Mouse (Mus musculus) neural tube, embryonic 14.5 days (tissue): ENCODE results near the gene Trmt112. TPM values are rescaled to one million over a fixed set of nuclear protein-coding genes. Genes with fewer than 3 reads are reported as not detected.
A peak's percentile ranks its signal among the peaks of the same experiment; 100 is the strongest.

Experiments
- ATAC-seq: fragments of 200-750 bp; cut with Nextera tagmentation; 2 replicates; pipeline ENCODE4 v1.8.0; 2017; ENCODE audit warnings: low read depth, mild to moderate bottlenecking, moderate TSS enrichment, moderate library complexity
- H3K27ac ChIP-seq: fragments of 300-500 bp; sonication (generic); 2 replicates; pipeline ENCODE4 v1.5.1; 2014; ENCODE audit warnings: low read depth, mild to moderate bottlenecking, control low read depth, low read length, moderate library complexity, mixed read lengths
- H3K27me3 ChIP-seq: fragments of 300-500 bp; sonication (generic); 2 replicates; pipeline ENCODE4 v1.6.1; 2014; ENCODE audit warnings: low read length; ENCODE audit not compliant: control insufficient read depth, insufficient read depth
- H3K36me3 ChIP-seq: fragments of 300-500 bp; sonication (generic); 2 replicates; pipeline ENCODE4 v1.6.1; 2014; ENCODE audit warnings: low read length, mixed read lengths; ENCODE audit not compliant: control insufficient read depth, insufficient read depth
- H3K4me1 ChIP-seq: fragments of 300-500 bp; sonication (generic); 2 replicates; pipeline ENCODE4 v1.6.1; 2014; ENCODE audit warnings: low read length; ENCODE audit not compliant: control insufficient read depth, insufficient read depth
- H3K4me2 ChIP-seq: fragments of 300-500 bp; sonication (generic); 2 replicates; pipeline ENCODE4 v1.6.1; 2014; ENCODE audit warnings: mild to moderate bottlenecking, low read depth, low read length, control low read depth
- H3K4me3 ChIP-seq: fragments of 300-500 bp; sonication (generic); 2 replicates; pipeline ENCODE4 v1.5.1; 2014; ENCODE audit warnings: low read depth, low read length, control low read depth, mixed read lengths
- H3K9ac ChIP-seq: fragments of 300-500 bp; sonication (generic); replicated peaks from 2 replicates; pipeline ENCODE4 v1.6.1; 2014; ENCODE audit warnings: low read depth, mild to moderate bottlenecking, control low read depth, low read length, mixed read lengths
- H3K9me3 ChIP-seq: fragments of 300-500 bp; sonication (generic); 2 replicates; pipeline ENCODE4 v1.6.1; 2016; ENCODE audit warnings: low read length; ENCODE audit not compliant: control insufficient read depth
- WGBS: fragments of 180-500 bp; shearing (Covaris S2); extraction: QIAGEN DNeasy Blood & Tissue Kit; methylation state at CpG from one replicate; pipeline ENCODE4 v1.1.7; 2014; 5-methylcytosine and 5-hydroxymethylcytosine counted together
- polyA plus RNA-seq: library from polyadenylated mRNA; unstranded; fragments of >200 nt; fragmentation: Nextera tagmentation; extraction: Ambion mirVana; gene quantifications from 2 replicates; pipeline ENCODE4 v1.2.1, GENCODE M21; 2014

The Trmt112 gene
- polyA plus RNA-seq, 1 experiment from 2014 or later: 104 TPM

- H3K4me2 ChIP-seq: peak overlapping the region; percentile 100
- peak; percentile 4; the same call in 1 of the 2 replicates for ATAC-seq
- no peaks in the 10 kb centered on the region for H3K9me3 ChIP-seq
- peak overlapping the region; percentile 48; the same call in 1 of the 2 replicates for H3K27ac ChIP-seq
- peak overlapping the region; percentile 85 for H3K4me3 ChIP-seq
- peaks cover 22% of the 10 kb centered on the region for H3K4me1 ChIP-seq
- peaks cover 7% of the 10 kb centered on the region for H3K27me3 ChIP-seq
- no peaks in the 10 kb centered on the region for H3K36me3 ChIP-seq
- whole genome bisulfite sequencing: 24% methylated on average over 28 of the region's 29 CpGs
- peak overlapping the region; percentile 82 for H3K9ac ChIP-seq
Observed at GRCm38 (mm10) chr19:6940396-6941351, 31.2 kb downstream of the Trmt112 start.

DNA sequence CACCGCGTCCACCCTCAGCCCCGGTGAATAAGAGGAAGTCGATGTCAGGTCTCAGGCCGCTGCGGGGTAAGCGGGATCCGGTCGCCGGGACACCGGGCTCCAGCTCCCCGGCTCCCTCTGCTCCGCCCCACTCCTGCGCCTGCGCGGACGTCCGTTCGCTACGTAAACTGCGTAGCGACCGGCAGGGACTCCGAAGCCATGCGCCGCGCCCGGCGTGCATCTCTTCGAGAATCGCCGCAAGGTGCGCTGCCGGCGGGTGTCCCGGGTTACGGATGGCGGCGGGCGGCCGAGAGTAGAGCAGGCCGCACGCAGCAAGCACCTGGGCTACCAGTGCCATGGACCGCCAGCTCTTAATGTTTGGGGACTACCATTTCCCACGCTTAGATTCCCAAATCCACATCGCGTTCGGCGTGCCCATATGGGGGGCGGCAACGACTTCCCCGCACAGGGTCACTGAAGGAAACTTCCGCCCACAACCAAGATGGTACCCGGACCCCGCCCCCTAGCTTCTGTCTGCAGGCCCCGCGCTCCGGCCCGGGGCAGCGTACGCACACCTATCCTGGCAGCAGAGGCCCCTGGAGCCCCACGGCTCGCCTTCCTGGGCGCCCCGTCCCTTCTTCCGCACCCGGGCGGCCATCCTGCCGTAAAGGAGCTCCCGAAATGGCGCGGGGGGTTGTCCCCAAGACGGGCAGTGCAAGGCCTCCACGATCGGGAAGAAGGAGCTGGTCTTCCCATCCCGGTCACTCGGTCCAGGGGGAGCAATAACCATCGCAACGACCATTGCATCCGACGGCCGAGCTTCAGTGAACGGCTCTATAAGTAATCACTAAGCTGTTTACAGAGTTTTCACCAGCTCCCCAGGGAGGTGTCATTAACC lies 32.1 kb downstream of the Trmt112 start, which contains the start of gene Bad:
Gene Bad, plus strand, starts transcription at position 490 of the 877 bp plus-strand sequence.
- H3K27me3 ChIP-seq: no peaks in the 10 kb centered on the region
- ATAC-seq: peak; percentile 82
- WGBS: under 1% methylated on average over 82 of the region's 83 CpGs
- H3K9me3 ChIP-seq: no peaks in the 10 kb centered on the region
- peak within 1 kb of the TSS; percentile 85 for H3K4me3 ChIP-seq
- peaks cover 22% of the 10 kb centered on the region for H3K4me1 ChIP-seq
- peak within 1 kb of the TSS; percentile 82 for H3K9ac ChIP-seq
- H3K36me3 ChIP-seq: no peaks in the 10 kb centered on the region
- peak within 1 kb of the TSS; percentile 94 for H3K27ac ChIP-seq
- H3K4me2 ChIP-seq: peak within 1 kb of the TSS; percentile 100

GRCm38 (mm10) chr19:6942249-6942691 lies 32.8 kb downstream of the Trmt112 start, which contains the start of gene Gpr137:
Gene Gpr137 (minus strand): TSS chr19:6942480.
- no peaks in the 10 kb centered on the region for H3K27me3 ChIP-seq
- H3K4me3 ChIP-seq: peak within 1 kb of the TSS; percentile 85
- peak within 1 kb of the TSS; percentile 82 for H3K9ac ChIP-seq
- WGBS: under 1% methylated on average over 27 of the region's 27 CpGs
- H3K27ac ChIP-seq: peak within 1 kb of the TSS; percentile 94
- peak within 1 kb of the TSS; percentile 100 for H3K4me2 ChIP-seq
- ATAC-seq: peak; percentile 83
- H3K9me3 ChIP-seq: no peaks in the 10 kb centered on the region
- H3K4me1 ChIP-seq: peaks cover 22% of the 10 kb centered on the region
- no peaks in the 10 kb centered on the region for H3K36me3 ChIP-seq

GRCm38 (mm10) chr19:6942764-6943163 lies 33.3 kb downstream of the Trmt112 start:
- Histone ChIP-seq H3K4me3 (peak overlapping the region; percentile 85), H3K27ac (peak overlapping the region; percentile 94), H3K4me1 (peaks cover 22% of the 10 kb centered on the region), H3K9me3 (no peaks in the 10 kb centered on the region), H3K9ac (peak overlapping the region; percentile 82), H3K4me2 (peak overlapping the region; percentile 100), H3K27me3 (no peaks in the 10 kb centered on the region), H3K36me3 (no peaks in the 10 kb centered on the region)
- ATAC-seq: 0 out of 2 replicates have a peak, but pooled peaks have one; percentile 1
- 23% methylated on average over 5 of the region's 5 CpGs for WGBS

DNA sequence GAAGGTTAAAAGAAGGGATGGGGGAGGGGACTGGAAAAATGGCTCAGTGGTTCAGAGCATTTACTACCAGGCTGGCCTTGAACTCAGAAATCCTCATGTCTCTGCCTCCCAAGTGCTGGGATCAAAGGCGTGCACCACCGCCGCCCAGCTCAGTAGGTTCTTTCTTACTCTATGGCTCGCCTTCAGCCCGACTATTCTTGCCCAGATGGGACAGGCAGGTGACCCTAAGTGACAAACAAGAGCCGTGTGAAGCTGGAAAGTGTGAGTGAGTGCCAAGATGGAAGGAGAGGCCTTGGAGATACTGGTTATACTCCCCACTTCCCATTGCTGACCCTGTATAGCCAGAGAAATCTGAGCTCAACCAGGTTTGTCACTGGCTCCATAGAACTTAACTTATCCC lies 34.2 kb downstream of the Trmt112 start:
- Histone ChIP-seq H3K4me3 (no peak overlapping the region), H3K9me3 (no peaks in the 10 kb centered on the region), H3K36me3 (no peaks in the 10 kb centered on the region), H3K4me1 (peaks cover 19% of the 10 kb centered on the region), H3K27me3 (no peaks in the 10 kb centered on the region), H3K9ac (no peak overlapping the region), H3K27ac (no peak overlapping the region), H3K4me2 (no peak overlapping the region)
- ATAC-seq: no peak
- 93% methylated on average over 6 of the region's 6 CpGs for WGBS

- 55% methylated on average over 4 of the region's 4 CpGs for WGBS
- Histone ChIP-seq H3K9me3 (no peaks in the 10 kb centered on the region), H3K27me3 (no peaks in the 10 kb centered on the region), H3K4me2 (no peak overlapping the region), H3K9ac (no peak overlapping the region), H3K4me3 (no peak overlapping the region), H3K36me3 (no peaks in the 10 kb centered on the region), H3K27ac (no peak overlapping the region), H3K4me1 (peaks cover 11% of the 10 kb centered on the region; the same call in 1 of the 2 replicates)
- no peak for ATAC-seq
Observed at GRCm38 (mm10) chr19:6947742-6948141, 38.2 kb downstream of the Trmt112 start.

DNA sequence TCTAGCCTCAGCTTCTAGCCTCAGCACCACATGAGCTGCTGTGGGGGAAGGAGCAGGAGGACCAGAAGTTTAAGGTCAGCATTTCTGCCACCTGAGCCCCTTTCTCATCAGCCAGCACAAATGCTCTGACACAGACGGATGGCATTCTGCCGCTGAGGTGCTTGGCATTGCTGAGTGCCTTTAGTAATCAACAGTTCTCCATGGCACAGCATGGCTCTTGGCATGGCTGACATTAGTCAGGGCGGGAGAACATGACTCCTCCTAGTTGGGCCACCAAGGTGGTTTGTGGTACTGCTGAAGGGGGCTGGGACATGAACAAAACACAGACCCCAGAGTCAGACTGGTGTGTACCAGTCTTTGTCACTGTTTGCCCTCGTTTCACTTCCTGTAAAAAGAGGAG lies 38.7 kb downstream of the Trmt112 start:
- no peak overlapping the region for H3K4me3 ChIP-seq
- WGBS: 68% methylated on average over 4 of the region's 4 CpGs
- ATAC-seq: no peak

GRCm38 (mm10) chr19:6949532-6949931 lies 40.0 kb downstream of the Trmt112 start:
- ATAC-seq: no peak
- peaks cover 10% of the 10 kb centered on the region; the same call in 1 of the 2 replicates for H3K4me1 ChIP-seq
- 95% methylated on average over 5 of the region's 5 CpGs for WGBS
- no peaks in the 10 kb centered on the region for H3K27me3 ChIP-seq
- H3K9ac ChIP-seq: no peak overlapping the region
- H3K27ac ChIP-seq: no peak overlapping the region
- H3K9me3 ChIP-seq: no peaks in the 10 kb centered on the region
- H3K36me3 ChIP-seq: no peaks in the 10 kb centered on the region
- H3K4me3 ChIP-seq: no peak overlapping the region
- no peak overlapping the region for H3K4me2 ChIP-seq

More for the DNA sequence above, 38.7 kb downstream of the Trmt112 start:
- H3K4me2 ChIP-seq: no peak overlapping the region
- no peaks in the 10 kb centered on the region for H3K27me3 ChIP-seq
- H3K36me3 ChIP-seq: no peaks in the 10 kb centered on the region
- no peak overlapping the region for H3K27ac ChIP-seq
- H3K9me3 ChIP-seq: no peaks in the 10 kb centered on the region
- peaks cover 10% of the 10 kb centered on the region; the same call in 1 of the 2 replicates for H3K4me1 ChIP-seq
- H3K9ac ChIP-seq: no peak overlapping the region
